Mouse (Mus musculus) midbrain, embryonic 10.5 days (tissue): Measurements from ENCODE around the gene Gusb. TPM values are rescaled to one million over a fixed set of nuclear protein-coding genes. Genes with fewer than 3 reads are reported as not detected.
A peak's percentile ranks its signal among the peaks of the same experiment; 100 is the strongest.
"Not testable (repeated sequence)": the region's sequence is repeated elsewhere in the genome, so short reads cannot be mapped to it uniquely, and the experiment has no call there.

ENCODE experiments used
- DNase-seq: peaks from one replicate; pipeline ENCODE4 v3.0.0-alpha.2; 2017; ENCODE audit warnings: low spot score
- H3K27ac ChIP-seq: fragments of 300-500 bp; sonication (generic); replicated peaks from 2 replicates; pipeline ENCODE4 v1.5.1; 2016; ENCODE audit warnings: mild to moderate bottlenecking
- H3K27me3 ChIP-seq: fragments of 300-500 bp; sonication (generic); 2 replicates; pipeline ENCODE4 v1.6.1; 2016; ENCODE audit warnings: low read depth, mild to moderate bottlenecking; ENCODE audit not compliant: poor library complexity, severe bottlenecking
- H3K36me3 ChIP-seq: fragments of 300-500 bp; sonication (generic); 2 replicates; pipeline ENCODE4 v1.6.1; 2016; ENCODE audit warnings: mild to moderate bottlenecking, moderate library complexity
- H3K4me1 ChIP-seq: fragments of 300-500 bp; sonication (generic); 2 replicates; pipeline ENCODE4 v1.6.1; 2016
- H3K4me3 ChIP-seq: fragments of 300-500 bp; sonication (generic); 2 replicates; pipeline ENCODE4 v1.5.1; 2016; ENCODE audit warnings: mild to moderate bottlenecking, moderate library complexity
- H3K9me3 ChIP-seq: fragments of 300-500 bp; sonication (generic); replicated peaks from 2 replicates; pipeline ENCODE4 v1.6.1; 2016; ENCODE audit warnings: mild to moderate bottlenecking
- WGBS: fragments of 180-500 bp; shearing (Covaris S2); methylation state at CpG from one replicate; pipeline ENCODE4 v1.1.7; 2016; 5-methylcytosine and 5-hydroxymethylcytosine counted together
- polyA plus RNA-seq: library from polyadenylated mRNA; unstranded; fragments of >200 nt; fragmentation: Nextera tagmentation; extraction: Ambion mirVana; gene quantifications from 2 replicates; pipeline ENCODE4 v1.2.1, GENCODE M21; 2016

Gene Gusb
- polyA plus RNA-seq, 1 experiment from 2014 or later: 34.1 TPM

- WGBS: 65% methylated on average over 19 of the region's 19 CpGs
- H3K27me3 ChIP-seq: no peaks in the 10 kb centered on the region
- no peak overlapping the region for H3K27ac ChIP-seq
- H3K9me3 ChIP-seq: no peaks in the 10 kb centered on the region
- no peaks in the 10 kb centered on the region for H3K4me1 ChIP-seq
- DNase-seq: peak; percentile 57
- no peak overlapping the region for H3K4me3 ChIP-seq
- H3K36me3 ChIP-seq: peaks cover 73% of the 10 kb centered on the region
Observed at GRCm38 (mm10) chr5:130037752-130038455, 35.1 kb upstream of the Gusb start.

GRCm38 (mm10) chr5:130036300-130036699 is 33.5 kb upstream of the Gusb start:
- H3K4me1 ChIP-seq, H3K9me3 ChIP-seq, H3K4me3 ChIP-seq, H3K27me3 ChIP-seq, DNase-seq, H3K27ac ChIP-seq: not testable (repeated sequence)
- 65% methylated on average over 2 of the region's 2 CpGs for WGBS
- peaks cover 57% of the 10 kb centered on the region for H3K36me3 ChIP-seq

- 89% methylated on average over 2 of the region's 2 CpGs for WGBS
- no peaks in the 10 kb centered on the region for H3K27me3 ChIP-seq
- H3K27ac ChIP-seq: no peak overlapping the region
- H3K9me3 ChIP-seq: no peaks in the 10 kb centered on the region
- H3K4me3 ChIP-seq: no peak overlapping the region
- peaks cover 36% of the 10 kb centered on the region for H3K36me3 ChIP-seq
- H3K4me1 ChIP-seq: peaks cover 15% of the 10 kb centered on the region
- no peak for DNase-seq
Observed at GRCm38 (mm10) chr5:130033869-130034268, 31.0 kb upstream of the Gusb start.

- H3K4me1 ChIP-seq: peaks cover 16% of the 10 kb centered on the region
- no peaks in the 10 kb centered on the region for H3K9me3 ChIP-seq
- H3K4me3 ChIP-seq: no peak overlapping the region
- H3K27ac ChIP-seq: no peak overlapping the region
- no peak for DNase-seq
- no peaks in the 10 kb centered on the region for H3K27me3 ChIP-seq
- WGBS: 96% methylated on average over 19 of the region's 19 CpGs
- H3K36me3 ChIP-seq: peaks cover 19% of the 10 kb centered on the region
Observed at GRCm38 (mm10) chr5:130031410-130032390, 28.9 kb upstream of the Gusb start.

- Histone ChIP-seq H3K4me3 (peak within 1 kb of the TSS; percentile 88), H3K36me3 (no peaks in the 10 kb centered on the region), H3K9me3 (no peaks in the 10 kb centered on the region), H3K27ac (peak within 1 kb of the TSS; percentile 97), H3K27me3 (no peaks in the 10 kb centered on the region), H3K4me1 (peaks cover 20% of the 10 kb centered on the region)
- DNase-seq: peak; percentile 84
- 1% methylated on average over 51 of the region's 51 CpGs for WGBS
Observed at GRCm38 (mm10) chr5:130029142-130029897, 26.5 kb upstream of the Gusb start, which contains the start of the genes Asl and Crcp. Gene Asl, minus strand, starts transcription at chr5:130029247. Gene Crcp, plus strand, starts transcription at chr5:130029290.

- no peaks in the 10 kb centered on the region for H3K9me3 ChIP-seq
- WGBS: 86% methylated on average over 7 of the region's 7 CpGs
Observed at GRCm38 (mm10) chr5:130027696-130028095, 24.8 kb upstream of the Gusb start.

GRCm38 (mm10) chr5:130027134-130027533 is 24.3 kb upstream of the Gusb start:
- H3K27me3 ChIP-seq: no peaks in the 10 kb centered on the region
- no peak overlapping the region for H3K4me3 ChIP-seq
- H3K27ac ChIP-seq: no peak overlapping the region
- 86% methylated on average over 5 of the region's 5 CpGs for WGBS
- H3K4me1 ChIP-seq: peaks cover 24% of the 10 kb centered on the region
- H3K36me3 ChIP-seq: no peaks in the 10 kb centered on the region
- H3K9me3 ChIP-seq: no peaks in the 10 kb centered on the region
- no peak for DNase-seq

More at GRCm38 (mm10) chr5:130027696-130028095, 24.8 kb upstream of the Gusb start:
- H3K27ac ChIP-seq: no peak overlapping the region
- DNase-seq: no peak
- H3K27me3 ChIP-seq: no peaks in the 10 kb centered on the region
- H3K36me3 ChIP-seq: no peaks in the 10 kb centered on the region
- H3K4me1 ChIP-seq: peaks cover 24% of the 10 kb centered on the region
- no peak overlapping the region for H3K4me3 ChIP-seq

GRCm38 (mm10) chr5:130023767-130024539 is 21.1 kb upstream of the Gusb start:
- no peaks in the 10 kb centered on the region for H3K9me3 ChIP-seq
- H3K27ac ChIP-seq: peak overlapping the region; percentile 82
- DNase-seq: peak; percentile 84
- no peaks in the 10 kb centered on the region for H3K36me3 ChIP-seq
- peaks cover 23% of the 10 kb centered on the region for H3K4me1 ChIP-seq
- peak overlapping the region; percentile 74 for H3K4me3 ChIP-seq
- H3K27me3 ChIP-seq: no peaks in the 10 kb centered on the region
- WGBS: under 1% methylated on average over 32 of the region's 32 CpGs

- 41% methylated on average over 12 of the region's 12 CpGs for WGBS
- no peak overlapping the region for H3K27ac ChIP-seq
- H3K9me3 ChIP-seq: no peaks in the 10 kb centered on the region
- H3K27me3 ChIP-seq: no peaks in the 10 kb centered on the region
- peaks cover 6% of the 10 kb centered on the region; the same call in 1 of the 2 replicates for H3K36me3 ChIP-seq
- DNase-seq: no peak
- H3K4me3 ChIP-seq: peak overlapping the region; percentile 74
- H3K4me1 ChIP-seq: peaks cover 21% of the 10 kb centered on the region
Observed at GRCm38 (mm10) chr5:130023067-130023766, 20.4 kb upstream of the Gusb start.

- 76% methylated on average over 7 of the region's 7 CpGs for WGBS
- H3K4me3 ChIP-seq: no peak overlapping the region
- peaks cover 21% of the 10 kb centered on the region for H3K4me1 ChIP-seq
- no peak for DNase-seq
- no peaks in the 10 kb centered on the region for H3K27me3 ChIP-seq
- H3K9me3 ChIP-seq: no peaks in the 10 kb centered on the region
- no peak overlapping the region for H3K27ac ChIP-seq
- peaks cover 15% of the 10 kb centered on the region; the same call in 1 of the 2 replicates for H3K36me3 ChIP-seq
Observed at GRCm38 (mm10) chr5:130022366-130022765, 19.5 kb upstream of the Gusb start.

GRCm38 (mm10) chr5:130021361-130021966 is 18.6 kb upstream of the Gusb start:
- 79% methylated on average over 5 of the region's 5 CpGs for WGBS
- DNase-seq: no peak

More at GRCm38 (mm10) chr5:130021361-130021966, 18.6 kb upstream of the Gusb start:
- peaks cover 19% of the 10 kb centered on the region for H3K36me3 ChIP-seq
- peaks cover 21% of the 10 kb centered on the region for H3K4me1 ChIP-seq
- H3K27ac ChIP-seq: no peak overlapping the region
- H3K4me3 ChIP-seq: no peak overlapping the region
- H3K9me3 ChIP-seq: no peaks in the 10 kb centered on the region
- no peaks in the 10 kb centered on the region for H3K27me3 ChIP-seq
